Mouse (Mus musculus): ENCODE results near the gene Atp5h. TPM values are rescaled to one million over a fixed set of nuclear protein-coding genes. Genes with fewer than 3 reads are reported as not detected.

Atp5h gene
- polyA plus RNA-seq, 1 experiment from 2014 or later, result 1,518 TPM

GRCm38 (mm10) chr11:115372737-115373136 is 47.0 kb downstream of the Atp5h start:
- ATAC-seq (replicated peaks; ENCODE audit: insufficient number of reproducible peaks, low FRiP score, low TSS enrichment), result no peak
- no peak overlapping the region for H3K4me3 ChIP-seq (ENCODE audit: low read depth, low read length)
- no peak overlapping the region for H3K4me2 ChIP-seq
- no peak overlapping the region for H3K9ac ChIP-seq (ENCODE audit: low read depth, low read length)
- H3K4me1 ChIP-seq (ENCODE audit: control insufficient read depth, insufficient read depth, low read length), result peaks cover 7% of the 10 kb centered on the region; the same call in 1 of the 2 replicates
- no peaks in the 10 kb centered on the region for H3K9me3 ChIP-seq (replicated peaks; ENCODE audit: control insufficient read depth, low read length)
- H3K27ac ChIP-seq (ENCODE audit: low read depth, low read length), result no peak overlapping the region
- no peaks in the 10 kb centered on the region for H3K36me3 ChIP-seq (ENCODE audit: control insufficient read depth, insufficient read depth, low read length)
- WGBS (ENCODE audit: insufficient replicate concordance), result 49% methylated on average over 2 of the region's 2 CpGs
- H3K27me3 ChIP-seq (ENCODE audit: control insufficient read depth, insufficient read depth, low read length), result peaks cover 58% of the 10 kb centered on the region

DNA sequence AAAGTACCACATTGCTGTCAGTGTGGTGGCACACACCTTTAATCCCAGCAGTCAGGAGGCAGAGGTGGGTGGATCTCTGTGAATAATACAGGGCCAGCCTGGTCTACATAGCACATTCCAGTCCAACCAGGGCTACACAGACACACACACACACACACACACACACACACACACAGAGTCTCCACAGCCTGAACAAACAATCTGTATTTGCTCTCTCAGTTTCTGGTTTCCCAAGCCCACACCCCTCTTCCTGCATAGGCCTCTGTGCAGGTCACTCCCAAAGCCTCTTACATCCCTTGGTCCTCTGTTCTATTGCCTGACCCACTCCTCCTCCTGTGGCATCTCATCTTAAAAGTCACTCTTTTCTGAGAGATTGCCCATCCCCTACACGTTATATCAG is 47.7 kb downstream of the Atp5h start:
- Histone ChIP-seq H3K36me3 (ENCODE audit: control insufficient read depth, insufficient read depth, low read length) (no peaks in the 10 kb centered on the region), H3K27me3 (ENCODE audit: control insufficient read depth, insufficient read depth, low read length) (peaks cover 65% of the 10 kb centered on the region), H3K27ac (ENCODE audit: low read depth, low read length) (no peak overlapping the region), H3K4me1 (ENCODE audit: control insufficient read depth, insufficient read depth, low read length) (peaks cover 14% of the 10 kb centered on the region), H3K9me3 (replicated peaks; ENCODE audit: control insufficient read depth, low read length) (no peaks in the 10 kb centered on the region), H3K4me3 (ENCODE audit: low read depth, low read length) (no peak overlapping the region), H3K4me2 (no peak overlapping the region), H3K9ac (ENCODE audit: low read depth, low read length) (no peak overlapping the region)
- ATAC-seq (replicated peaks; ENCODE audit: insufficient number of reproducible peaks, low FRiP score, low TSS enrichment), result no peak
- WGBS (ENCODE audit: insufficient replicate concordance), result 40% methylated on average over 1 of the region's 1 CpGs

DNA sequence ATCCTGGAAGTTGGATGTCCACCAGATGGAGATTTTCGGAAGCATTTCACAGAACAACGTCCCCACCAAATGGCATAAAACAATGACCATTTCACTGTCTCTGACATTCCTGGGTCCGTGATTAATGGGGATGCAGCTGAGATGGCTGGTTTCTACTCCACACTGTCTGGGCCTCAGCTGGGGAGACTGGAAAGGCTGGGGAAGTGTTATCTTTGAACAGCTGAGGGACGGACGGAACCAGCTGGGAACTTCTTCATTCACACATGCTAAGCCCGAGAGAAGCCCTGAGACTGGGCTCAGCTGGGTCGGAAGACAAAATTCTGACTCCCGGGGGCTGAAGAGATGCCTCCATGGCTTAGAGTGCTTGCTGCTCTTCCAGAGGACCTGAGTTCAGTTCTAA is 48.4 kb downstream of the Atp5h start:
- no peaks in the 10 kb centered on the region for H3K9me3 ChIP-seq (replicated peaks; ENCODE audit: control insufficient read depth, low read length)
- H3K4me2 ChIP-seq, result no peak overlapping the region
- 38% methylated on average over 8 of the region's 8 CpGs for WGBS (ENCODE audit: insufficient replicate concordance)
- no peak overlapping the region for H3K4me3 ChIP-seq (ENCODE audit: low read depth, low read length)
- peaks cover 69% of the 10 kb centered on the region for H3K27me3 ChIP-seq (ENCODE audit: control insufficient read depth, insufficient read depth, low read length)
- ATAC-seq (replicated peaks; ENCODE audit: insufficient number of reproducible peaks, low FRiP score, low TSS enrichment), result no peak
- no peak overlapping the region for H3K27ac ChIP-seq (ENCODE audit: low read depth, low read length)
- no peaks in the 10 kb centered on the region for H3K36me3 ChIP-seq (ENCODE audit: control insufficient read depth, insufficient read depth, low read length)
- H3K9ac ChIP-seq (ENCODE audit: low read depth, low read length), result no peak overlapping the region
- H3K4me1 ChIP-seq (ENCODE audit: control insufficient read depth, insufficient read depth, low read length), result peaks cover 18% of the 10 kb centered on the region

GRCm38 (mm10) chr11:115370368-115370767 is 49.4 kb downstream of the Atp5h start:
- no peaks in the 10 kb centered on the region for H3K36me3 ChIP-seq (ENCODE audit: control insufficient read depth, insufficient read depth, low read length)
- no peak overlapping the region for H3K9ac ChIP-seq (ENCODE audit: low read depth, low read length)
- 48% methylated on average over 7 of the region's 7 CpGs for WGBS (ENCODE audit: insufficient replicate concordance)
- H3K27ac ChIP-seq (ENCODE audit: low read depth, low read length), result no peak overlapping the region
- H3K4me3 ChIP-seq (ENCODE audit: low read depth, low read length), result no peak overlapping the region
- H3K4me1 ChIP-seq (ENCODE audit: control insufficient read depth, insufficient read depth, low read length), result peaks cover 21% of the 10 kb centered on the region
- ATAC-seq (replicated peaks; ENCODE audit: insufficient number of reproducible peaks, low FRiP score, low TSS enrichment), result no peak
- H3K9me3 ChIP-seq (replicated peaks; ENCODE audit: control insufficient read depth, low read length), result no peaks in the 10 kb centered on the region
- H3K27me3 ChIP-seq (ENCODE audit: control insufficient read depth, insufficient read depth, low read length), result peaks cover 73% of the 10 kb centered on the region
- no peak overlapping the region for H3K4me2 ChIP-seq

DNA sequence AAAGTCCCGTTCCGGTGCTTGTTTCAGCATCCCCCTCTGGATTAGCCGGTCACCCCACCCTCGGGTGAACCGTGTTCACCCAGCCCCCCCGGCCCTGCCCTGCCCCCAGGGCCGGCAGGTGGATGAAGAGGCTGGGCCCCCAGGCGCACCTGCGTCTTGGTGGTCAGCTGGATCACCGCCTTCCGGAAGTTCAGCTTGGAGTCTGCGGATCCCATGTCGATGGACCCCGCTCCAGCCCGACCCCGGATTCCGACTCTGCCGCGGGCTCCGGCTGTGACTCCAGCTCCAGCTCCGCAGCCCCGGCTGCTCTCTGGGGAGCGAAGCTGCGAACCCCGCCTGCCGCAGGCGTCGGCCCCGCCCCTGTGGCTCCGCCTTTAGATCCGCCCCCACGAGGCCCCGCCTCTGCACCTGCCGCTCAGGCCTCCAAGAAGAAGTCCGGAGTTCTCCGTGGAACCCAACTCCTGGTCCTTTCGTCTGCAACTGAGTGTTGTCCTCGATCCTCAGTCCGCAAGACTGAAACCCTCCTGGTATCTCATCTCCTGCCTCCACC is 52.3 kb downstream of the Atp5h start, which contains the start of gene Hid1:
Gene Hid1 (minus strand): TSS at position 362 of the 550 bp plus-strand sequence.
- ATAC-seq (replicated peaks; ENCODE audit: insufficient number of reproducible peaks, low FRiP score, low TSS enrichment), result peak; percentile 69; the same call in 1 of the 2 replicates
- Histone ChIP-seq H3K9me3 (replicated peaks; ENCODE audit: control insufficient read depth, low read length) (no peaks in the 10 kb centered on the region), H3K9ac (ENCODE audit: low read depth, low read length) (peak within 1 kb of the TSS; percentile 58; the same call in 1 of the 2 replicates), H3K27ac (ENCODE audit: low read depth, low read length) (no peak within 1 kb of the TSS), H3K4me2 (peak within 1 kb of the TSS; percentile 95), H3K4me1 (ENCODE audit: control insufficient read depth, insufficient read depth, low read length) (peaks cover 16% of the 10 kb centered on the region), H3K36me3 (ENCODE audit: control insufficient read depth, insufficient read depth, low read length) (no peaks in the 10 kb centered on the region), H3K27me3 (ENCODE audit: control insufficient read depth, insufficient read depth, low read length) (peaks cover 49% of the 10 kb centered on the region), H3K4me3 (ENCODE audit: low read depth, low read length) (peak within 1 kb of the TSS; percentile 64)
- under 1% methylated on average over 39 of the region's 39 CpGs for WGBS (ENCODE audit: insufficient replicate concordance)

- Histone ChIP-seq H3K27me3 (ENCODE audit: control insufficient read depth, insufficient read depth, low read length) (peaks cover 45% of the 10 kb centered on the region), H3K27ac (ENCODE audit: low read depth, low read length) (no peak overlapping the region), H3K9me3 (replicated peaks; ENCODE audit: control insufficient read depth, low read length) (no peaks in the 10 kb centered on the region), H3K36me3 (ENCODE audit: control insufficient read depth, insufficient read depth, low read length) (no peaks in the 10 kb centered on the region), H3K9ac (ENCODE audit: low read depth, low read length) (peak overlapping the region; percentile 58; the same call in 1 of the 2 replicates), H3K4me2 (peak overlapping the region; percentile 95), H3K4me3 (ENCODE audit: low read depth, low read length) (peak overlapping the region; percentile 64), H3K4me1 (ENCODE audit: control insufficient read depth, insufficient read depth, low read length) (peaks cover 16% of the 10 kb centered on the region)
- 2% methylated on average over 27 of the region's 28 CpGs for WGBS (ENCODE audit: insufficient replicate concordance)
- no peak for ATAC-seq (replicated peaks; ENCODE audit: insufficient number of reproducible peaks, low FRiP score, low TSS enrichment)
These were observed 52.9 kb downstream of the Atp5h start for GRCm38 (mm10) chr11:115366706-115367394.

DNA sequence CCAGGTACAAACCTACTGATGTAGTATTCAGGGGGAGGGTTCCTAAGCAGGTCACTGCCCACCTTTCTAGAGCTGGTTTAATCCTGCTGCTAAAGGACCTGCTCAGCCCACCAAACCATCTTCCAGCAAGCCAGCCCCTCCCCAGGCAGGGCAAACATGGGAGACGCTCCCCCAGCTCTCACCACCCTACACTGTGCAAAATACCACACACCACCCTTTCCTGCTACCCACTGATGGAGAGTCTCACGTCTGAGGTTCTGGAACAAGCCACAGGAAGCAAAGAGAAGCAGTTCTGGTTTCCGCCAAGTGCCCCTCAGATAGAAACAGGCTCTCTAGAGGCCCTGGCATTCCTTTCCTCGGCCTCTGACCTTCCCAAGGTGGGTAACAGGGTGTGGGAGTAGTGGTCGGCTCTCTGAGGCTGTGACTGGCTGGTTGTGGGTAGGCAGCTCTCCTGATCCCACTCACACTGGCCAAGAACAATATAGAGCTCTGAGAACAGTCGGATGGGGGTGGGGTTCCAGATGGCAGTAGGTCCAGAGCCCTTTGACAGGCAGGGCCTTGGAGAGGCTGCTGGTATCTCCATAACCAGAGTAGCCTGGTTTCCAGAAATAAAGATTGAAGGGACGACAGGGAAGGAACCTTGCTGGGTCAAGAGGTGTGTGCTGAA is 53.6 kb downstream of the Atp5h start:
- H3K4me1 ChIP-seq (ENCODE audit: control insufficient read depth, insufficient read depth, low read length), result peaks cover 16% of the 10 kb centered on the region
- peak overlapping the region; percentile 95 for H3K4me2 ChIP-seq
- WGBS (ENCODE audit: insufficient replicate concordance), result 24% methylated on average over 7 of the region's 7 CpGs
- H3K27me3 ChIP-seq (ENCODE audit: control insufficient read depth, insufficient read depth, low read length), result peaks cover 39% of the 10 kb centered on the region
- no peaks in the 10 kb centered on the region for H3K9me3 ChIP-seq (replicated peaks; ENCODE audit: control insufficient read depth, low read length)
- H3K27ac ChIP-seq (ENCODE audit: low read depth, low read length), result no peak overlapping the region
- 0 out of 2 replicates have a peak, but pooled peaks have one; percentile 40 for ATAC-seq (replicated peaks; ENCODE audit: insufficient number of reproducible peaks, low FRiP score, low TSS enrichment)
- H3K36me3 ChIP-seq (ENCODE audit: control insufficient read depth, insufficient read depth, low read length), result no peaks in the 10 kb centered on the region
- H3K4me3 ChIP-seq (ENCODE audit: low read depth, low read length), result no peak overlapping the region
- H3K9ac ChIP-seq (ENCODE audit: low read depth, low read length), result no peak overlapping the region
